Mouse (Mus musculus) 3T3-L1 (cell line): Measurements from ENCODE around the gene Tmem108.
A peak's percentile ranks its signal among the peaks of the same experiment; 100 is the strongest.

ENCODE experiments used
- DNase-seq: peaks from one replicate; pipeline ENCODE4 v3.0.0-alpha.2; 2015; ENCODE audit warnings: low read depth, low spot score

Tmem108 gene

GRCm38 (mm10) chr9:103636847-103637246, 124.8 kb downstream of the Tmem108 start:
- no peak for DNase-seq

DNA sequence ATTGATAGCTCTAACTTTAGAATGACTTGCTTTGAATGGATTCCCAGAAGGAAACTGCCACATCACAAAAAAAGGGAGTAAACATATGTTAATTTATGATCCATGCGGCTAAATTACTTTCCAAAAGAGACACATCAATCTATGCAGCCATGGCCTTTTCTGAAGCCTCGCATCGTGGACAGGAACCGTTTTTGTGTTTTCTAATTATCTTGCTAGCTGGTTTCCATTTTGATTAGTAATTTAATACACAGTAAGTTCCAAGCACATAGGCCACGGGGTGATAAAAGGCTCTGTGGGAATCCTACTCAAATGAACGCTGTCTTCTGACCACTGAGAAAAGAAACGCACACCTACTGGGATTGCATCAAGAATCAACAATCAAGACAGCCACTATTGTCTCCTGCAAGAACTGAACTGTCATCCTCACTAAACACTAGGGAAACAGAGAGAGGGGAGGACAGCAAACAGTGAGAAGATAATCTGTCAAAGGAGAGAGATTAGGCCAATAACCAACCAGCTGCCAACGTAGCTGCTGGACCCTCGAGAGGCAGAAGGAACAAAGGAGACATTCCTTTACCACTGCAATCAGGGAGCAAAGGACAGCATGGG, 132.7 kb downstream of the Tmem108 start:
- no peak for DNase-seq

- no peak for DNase-seq
Observed at GRCm38 (mm10) chr9:103627404-103627900, 134.2 kb downstream of the Tmem108 start.

DNA sequence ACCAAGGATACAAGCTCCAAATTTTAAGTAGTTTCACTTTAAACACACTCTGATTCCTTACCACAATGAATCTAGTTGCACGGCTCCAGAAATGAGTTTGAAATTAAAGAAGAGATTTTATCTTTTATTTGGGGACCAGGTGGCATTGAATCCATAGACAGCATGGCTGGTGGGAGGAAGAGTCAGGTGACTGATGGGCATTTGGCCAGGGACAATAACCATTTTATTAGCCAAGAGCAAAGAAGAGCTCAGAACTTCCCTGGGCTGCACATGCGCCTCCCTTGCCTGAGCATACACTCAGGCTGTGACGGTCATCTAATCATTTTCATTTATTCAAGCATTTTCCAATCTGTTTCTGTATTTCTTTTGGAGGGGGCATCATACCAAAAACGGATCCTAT, 135.5 kb downstream of the Tmem108 start:
- no peak for DNase-seq

DNA sequence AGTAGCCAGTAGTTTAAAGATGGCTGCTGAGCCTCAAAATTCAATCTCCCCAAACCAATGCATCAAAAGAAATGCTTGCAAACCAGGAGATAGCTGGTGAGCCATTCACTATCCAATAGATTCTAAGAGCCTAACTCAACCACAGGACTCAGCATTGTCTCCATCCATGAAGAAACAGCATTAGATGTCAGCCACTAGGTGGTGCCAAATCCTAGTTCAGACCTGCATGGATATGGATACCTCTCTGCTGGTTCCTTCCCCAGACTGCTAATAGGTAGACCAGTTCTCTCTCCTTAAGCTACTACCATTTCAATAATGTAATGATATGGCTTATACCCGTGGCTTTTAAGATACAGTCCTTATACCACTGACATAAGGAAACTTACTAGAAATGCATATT, 137.0 kb downstream of the Tmem108 start:
- DNase-seq: peak; percentile 80

GRCm38 (mm10) chr9:103623560-103624316, 137.9 kb downstream of the Tmem108 start:
- DNase-seq: no peak

- no peak for DNase-seq
Observed at GRCm38 (mm10) chr9:103622988-103623387, 138.6 kb downstream of the Tmem108 start.

DNA sequence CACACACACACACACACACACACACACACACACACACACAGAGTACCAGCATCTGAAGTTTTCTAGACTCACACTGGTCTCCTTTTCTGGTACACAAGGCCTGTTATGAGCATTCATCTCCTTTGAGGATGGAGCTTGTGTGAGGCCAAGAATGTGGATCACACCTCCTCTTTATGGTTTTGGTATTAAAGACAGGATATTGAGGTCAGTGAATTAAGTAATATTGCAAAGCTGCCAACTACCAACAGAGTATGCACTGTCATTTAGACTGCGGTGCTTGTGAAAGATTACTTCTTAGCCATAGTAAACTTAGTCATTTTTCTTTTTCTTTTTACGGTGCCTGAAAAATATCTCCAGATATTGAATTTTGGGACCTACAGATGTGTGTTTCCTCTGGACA, 139.8 kb downstream of the Tmem108 start:
- DNase-seq: no peak

DNA sequence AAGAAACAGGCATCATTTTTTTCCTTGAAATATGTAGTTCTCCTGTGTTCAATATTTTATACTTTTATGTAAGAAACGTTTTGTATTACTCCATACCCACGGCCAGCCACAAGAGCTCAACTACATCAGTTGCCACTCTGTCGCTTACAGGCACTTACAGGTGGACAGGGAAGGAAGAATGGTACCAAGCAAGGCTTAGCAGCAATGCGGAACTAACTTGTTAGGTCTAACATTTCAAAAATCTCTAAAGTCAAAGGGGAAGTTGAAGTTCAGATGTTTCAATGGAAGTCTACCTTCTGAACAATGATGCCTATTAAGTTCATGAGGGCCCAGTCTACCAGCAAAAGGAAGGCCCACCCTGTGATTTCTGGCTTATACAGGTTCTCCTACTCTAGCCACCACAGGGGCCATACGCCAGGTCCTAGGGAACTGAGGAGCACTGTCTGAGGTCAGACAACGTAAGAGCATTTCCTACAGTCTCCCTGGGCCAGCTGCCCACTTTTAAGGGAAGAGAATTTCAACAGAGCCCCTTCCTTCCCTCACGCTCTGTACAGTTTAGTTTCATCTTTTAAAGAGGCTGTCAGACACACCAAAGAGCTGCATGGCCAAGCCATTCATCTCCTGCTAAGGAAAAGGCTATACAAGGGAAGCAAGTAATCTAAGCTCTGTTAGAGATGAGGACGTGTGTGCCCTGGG, 141.0 kb downstream of the Tmem108 start:
- DNase-seq: no peak

DNA sequence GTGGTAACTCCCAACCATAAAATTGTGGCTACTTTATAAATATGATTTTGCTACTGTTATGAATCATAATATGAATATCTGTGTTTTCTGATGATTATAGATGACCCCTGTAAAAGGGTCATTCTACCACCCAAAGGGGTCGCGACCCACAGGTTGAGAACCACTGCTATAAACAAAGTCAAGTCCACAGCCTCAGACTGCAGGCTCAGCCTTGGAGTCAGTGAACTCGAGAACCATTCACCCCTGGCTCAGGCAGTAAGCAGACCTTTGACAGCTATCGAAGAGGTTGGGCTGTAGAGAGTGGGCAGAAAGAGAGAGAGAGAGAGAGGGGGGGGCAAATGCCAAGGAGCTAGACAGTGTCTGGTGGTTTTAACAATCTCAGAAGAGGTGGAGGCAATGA, 147.4 kb downstream of the Tmem108 start:
- no peak for DNase-seq

GRCm38 (mm10) chr9:103608161-103609058, 153.2 kb downstream of the Tmem108 start:
- DNase-seq: no peak

- no peak for DNase-seq
Observed at GRCm38 (mm10) chr9:103606056-103606455, 155.6 kb downstream of the Tmem108 start.

DNA sequence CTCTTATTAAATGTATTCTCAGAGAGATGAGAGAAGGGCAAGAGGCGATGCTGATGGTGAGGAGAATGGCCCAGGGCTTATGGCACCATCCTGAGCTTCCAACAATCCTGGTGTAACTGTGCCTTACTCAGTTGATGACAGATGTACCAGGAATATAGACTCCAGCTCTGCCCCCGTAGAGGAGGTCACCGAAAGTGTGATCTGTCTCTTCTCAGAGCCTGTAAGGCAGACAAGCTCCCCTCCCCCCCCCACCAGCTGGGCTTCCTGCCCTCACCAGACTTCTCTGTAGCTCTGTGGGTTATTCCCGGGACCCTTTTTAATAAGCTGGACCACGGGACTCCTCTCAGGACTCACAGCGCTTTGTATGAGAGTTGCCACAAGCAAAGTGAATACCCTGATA, 157.8 kb downstream of the Tmem108 start:
- DNase-seq: no peak

DNA sequence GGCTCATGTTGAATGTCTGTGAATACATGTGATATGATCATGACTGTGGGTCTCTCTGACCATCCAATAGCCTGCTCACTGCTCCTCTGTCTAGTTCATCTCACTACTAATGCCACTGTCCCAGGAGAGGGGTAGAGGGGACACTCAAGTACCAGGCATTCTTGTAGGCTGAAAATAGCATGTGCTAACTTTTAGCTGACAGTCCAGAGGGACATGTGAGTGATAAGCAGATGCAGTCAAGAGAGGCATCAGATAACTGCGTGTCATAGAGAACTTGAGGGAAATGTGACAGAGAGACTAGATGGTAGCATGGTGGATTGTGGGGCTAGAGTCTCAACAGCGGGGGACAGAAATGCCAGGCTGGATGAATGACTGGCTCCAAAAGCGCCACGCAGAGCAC, 159.8 kb downstream of the Tmem108 start:
- no peak for DNase-seq

DNA sequence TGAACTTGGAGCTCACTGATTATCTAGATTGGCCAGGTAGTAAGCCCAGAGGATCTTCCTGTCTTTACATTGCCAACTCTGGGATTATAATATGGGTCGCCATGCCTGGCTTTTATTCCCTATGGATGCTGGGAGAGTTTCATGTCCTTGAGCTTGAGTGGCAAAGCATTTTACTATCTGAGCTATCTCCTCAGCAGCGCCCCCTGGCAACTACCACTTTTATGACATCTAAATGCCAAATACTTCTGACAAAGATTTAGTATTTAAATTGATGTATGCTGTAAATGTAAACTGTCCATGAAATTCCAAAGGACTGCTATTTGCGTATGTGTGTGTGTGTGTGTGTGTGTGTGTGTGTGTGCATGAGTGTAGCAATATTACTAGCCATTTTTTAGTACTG, 160.8 kb downstream of the Tmem108 start:
- peak; percentile 12 for DNase-seq

DNA sequence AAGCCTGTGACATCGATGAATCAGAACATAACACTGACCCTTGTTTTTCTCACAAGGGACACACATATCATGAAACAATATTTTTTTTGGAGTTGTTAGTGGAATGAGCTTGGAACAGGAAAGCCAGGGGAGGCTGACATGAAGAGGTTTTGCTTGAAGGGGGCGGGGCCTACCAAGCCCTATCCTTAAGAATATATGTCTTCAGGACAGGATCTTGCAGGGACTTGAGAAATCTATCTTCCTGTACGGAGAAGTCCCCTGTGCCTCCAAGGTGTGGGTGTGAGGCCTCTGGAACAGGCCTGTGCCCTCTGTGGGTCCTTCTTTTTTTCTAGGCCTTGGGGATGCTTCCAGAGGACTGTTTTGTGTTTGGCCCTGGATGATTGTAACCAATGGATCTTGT, 161.7 kb downstream of the Tmem108 start:
- DNase-seq: no peak

DNA sequence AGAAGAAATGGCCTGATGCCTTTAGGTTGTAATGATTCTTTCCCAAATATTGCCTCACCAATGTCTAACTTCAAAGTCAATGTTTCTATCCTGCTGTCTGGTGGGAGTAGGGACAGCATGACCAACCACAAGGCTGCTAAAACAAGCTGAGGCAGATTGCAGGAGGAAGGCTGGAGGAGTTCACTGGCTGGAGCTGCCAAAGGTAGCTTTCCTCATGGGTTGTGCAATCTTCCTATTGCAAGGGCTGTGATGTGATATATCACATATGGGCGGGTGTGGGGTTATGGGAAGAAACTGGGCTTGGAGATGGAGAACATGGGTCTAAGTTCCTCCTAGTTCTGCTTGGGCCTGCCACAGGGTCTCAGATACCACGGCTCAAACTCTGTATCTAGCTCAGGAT, 163.8 kb downstream of the Tmem108 start:
- DNase-seq: no peak

- DNase-seq: no peak
Observed at GRCm38 (mm10) chr9:103595190-103595837, 166.3 kb downstream of the Tmem108 start.

- DNase-seq: no peak
Observed at GRCm38 (mm10) chr9:103594423-103595189, 167.0 kb downstream of the Tmem108 start.

DNA sequence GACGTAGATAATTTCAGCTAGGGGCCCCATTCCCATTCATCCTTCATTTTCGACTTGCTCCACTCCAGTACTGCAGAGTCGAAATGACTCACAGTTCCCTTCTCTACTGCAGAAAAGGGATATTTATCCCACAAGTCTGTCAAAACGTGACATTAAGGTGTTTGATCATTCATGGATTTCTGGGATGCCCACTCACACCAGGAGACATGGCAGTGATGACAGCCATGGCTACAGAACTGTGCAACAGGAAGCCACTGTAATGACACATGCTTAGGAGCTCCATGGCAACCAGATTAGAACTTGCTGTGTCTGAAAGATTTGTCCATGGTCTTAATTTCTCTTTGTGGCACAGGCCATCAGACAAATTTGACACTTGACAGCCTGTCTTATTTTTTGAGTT, 168.6 kb downstream of the Tmem108 start:
- no peak for DNase-seq
